Mouse (Mus musculus) embryonic fibroblast, embryonic 13.5 days (primary cell): Measurements from ENCODE around the gene Pex7.
"Not testable (repeated sequence)": the region's sequence is repeated elsewhere in the genome, so short reads cannot be mapped to it uniquely, and the experiment has no call there.

Experiments
- CTCF ChIP-seq: IDR thresholded peaks from 2 replicates; pipeline ENCODE4 v1.5.1; 2011; ENCODE audit warnings: mild to moderate bottlenecking, control low read depth, low read length, moderate library complexity, borderline replicate concordance; ENCODE audit not compliant: insufficient read depth
- POLR2A ChIP-seq: IDR thresholded peaks from 2 replicates; pipeline ENCODE4 v1.6.1; 2011; ENCODE audit warnings: low read depth, mild to moderate bottlenecking, control low read depth, low read length, moderate library complexity

- TF ChIP-seq CTCF, POLR2A: not testable (repeated sequence)
Measured at GRCm38 (mm10) chr10:19926391-19926897, 19.0 kb upstream of the Pex7 start.
